Mouse (Mus musculus): ENCODE data around the gene Cnn2.
"Not testable (repeated sequence)": the region's sequence is repeated elsewhere in the genome, so short reads cannot be mapped to it uniquely, and the experiment has no call there.

Gene Cnn2

DNA sequence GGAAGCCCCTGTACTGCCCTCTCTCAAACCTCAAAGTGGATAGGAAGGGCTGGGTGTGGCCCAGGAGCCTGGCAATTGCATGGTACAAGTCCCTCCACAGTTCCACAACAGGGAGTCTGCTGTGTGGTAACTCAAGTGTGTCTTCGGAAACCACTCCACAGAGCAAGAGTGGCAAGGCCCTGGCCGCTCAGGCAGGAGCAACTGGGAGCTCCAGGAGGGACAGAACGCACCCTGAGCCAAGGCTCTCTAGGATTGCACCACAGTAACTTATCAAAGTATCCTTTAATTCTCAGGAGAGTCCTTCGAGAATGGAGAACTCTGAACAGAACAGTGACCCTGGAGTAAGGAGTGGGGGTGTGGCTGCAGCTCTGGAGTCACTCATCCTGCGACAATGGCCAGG is 47.3 kb downstream of the Cnn2 start:
- no peak for DNase-seq (ENCODE audit: low spot score in 2 of 2)

DNA sequence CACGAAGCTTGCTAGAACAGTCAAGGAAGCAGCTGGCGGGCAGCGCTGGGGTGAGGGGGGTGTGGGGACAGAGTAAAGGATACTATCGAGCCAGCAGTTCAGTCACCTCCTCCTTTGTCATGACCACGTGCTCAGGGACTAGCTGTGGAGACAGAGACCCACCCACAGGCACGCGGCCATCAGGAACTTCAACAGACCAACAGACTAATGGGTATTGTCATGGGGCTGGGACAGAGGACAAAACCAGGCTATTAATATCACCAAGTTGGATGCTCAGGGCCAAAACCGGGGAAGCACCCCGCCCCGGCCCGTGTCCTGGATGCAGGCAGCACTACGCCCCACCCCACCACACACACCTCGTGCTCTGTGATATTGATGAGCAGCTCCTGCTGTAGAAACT is 48.4 kb downstream of the Cnn2 start:
- no peak for DNase-seq (ENCODE audit: low spot score in 2 of 2)

DNA sequence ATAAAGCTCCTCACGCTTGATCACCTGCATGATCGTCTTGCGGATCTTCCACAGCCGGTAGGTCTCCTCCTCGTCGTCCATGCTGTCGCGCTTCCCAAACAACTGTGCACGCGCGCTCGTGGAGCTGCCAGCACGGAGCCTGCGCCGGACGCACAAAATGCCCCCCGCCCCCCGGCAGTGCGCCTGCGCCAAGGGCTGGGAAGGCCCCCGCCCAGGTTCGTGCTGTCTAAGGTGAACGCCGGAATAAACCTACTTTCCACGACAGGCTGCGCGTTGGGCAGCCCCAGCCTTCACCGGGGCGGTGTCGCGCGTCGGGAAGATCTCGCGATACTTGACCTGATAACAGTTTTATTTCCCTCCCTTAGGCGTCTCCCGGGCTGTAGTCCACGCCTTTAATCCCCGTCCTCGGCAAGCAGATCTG is 51.2 kb downstream of the Cnn2 start, which contains the start of gene Polr2e:
Polr2e (minus strand) TSS at position 237 of the 421 bp plus-strand sequence.
- DNase-seq (ENCODE audit: low spot score in 2 of 2): peak; percentile 95 to 97

- DNase-seq (ENCODE audit: low spot score in 2 of 2): not testable (repeated sequence)
Measured at GRCm38 (mm10) chr10:80041409-80042060, 53.2 kb downstream of the Cnn2 start.

DNA sequence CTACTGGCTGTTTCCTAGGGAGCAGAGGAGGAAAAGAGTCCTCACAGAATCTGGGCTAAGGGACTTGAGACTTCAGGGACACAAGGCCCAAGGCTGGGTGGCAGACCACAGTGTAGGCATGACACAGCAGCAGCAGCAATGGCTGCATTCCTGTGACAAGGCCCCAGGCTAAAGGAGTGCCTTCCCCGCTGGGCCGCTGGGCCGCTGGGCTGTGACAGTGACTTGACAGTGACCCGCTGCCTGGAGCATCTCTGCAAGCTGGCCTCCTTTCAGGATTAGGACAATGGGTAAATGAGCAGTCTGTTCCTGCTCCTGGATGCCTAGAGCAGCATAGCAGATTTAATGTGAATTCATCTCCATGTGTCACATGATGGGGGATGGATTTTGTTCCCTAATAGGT is 55.7 kb downstream of the Cnn2 start:
- no peak for DNase-seq (ENCODE audit: low spot score in 2 of 2)

DNA sequence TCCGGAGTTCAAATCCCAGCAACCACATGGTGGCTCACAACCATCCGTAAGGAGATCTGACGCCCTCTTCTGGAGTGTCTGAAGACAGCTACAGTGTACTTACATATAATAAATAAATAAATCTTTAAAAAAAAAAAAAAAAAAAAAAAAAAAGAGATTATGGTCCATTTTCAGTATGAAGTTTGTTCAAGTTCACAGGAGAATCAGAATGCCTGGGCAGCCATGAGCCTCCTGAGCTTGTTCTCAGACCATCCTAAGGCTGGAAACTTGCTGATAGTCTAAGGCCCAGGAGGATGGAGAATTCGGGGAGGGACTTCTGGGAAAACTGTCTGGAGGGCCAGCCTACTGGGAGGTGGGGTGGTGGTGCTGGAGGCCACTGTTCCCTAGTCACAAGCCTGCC is 57.0 kb downstream of the Cnn2 start:
- DNase-seq (ENCODE audit: low spot score in 2 of 2): not testable (repeated sequence)
